Mouse (Mus musculus): ENCODE data around the gene Cnr2.

Cnr2 gene

GRCm38 (mm10) chr4:135904810-135905209 is 9.6 kb downstream of the Cnr2 start:
- DNase-seq (ENCODE audit: low read depth, low spot score) = no peak

- no peak for DNase-seq (ENCODE audit: low read depth, low spot score)
Measured at GRCm38 (mm10) chr4:135906633-135907032, 11.4 kb downstream of the Cnr2 start.

DNA sequence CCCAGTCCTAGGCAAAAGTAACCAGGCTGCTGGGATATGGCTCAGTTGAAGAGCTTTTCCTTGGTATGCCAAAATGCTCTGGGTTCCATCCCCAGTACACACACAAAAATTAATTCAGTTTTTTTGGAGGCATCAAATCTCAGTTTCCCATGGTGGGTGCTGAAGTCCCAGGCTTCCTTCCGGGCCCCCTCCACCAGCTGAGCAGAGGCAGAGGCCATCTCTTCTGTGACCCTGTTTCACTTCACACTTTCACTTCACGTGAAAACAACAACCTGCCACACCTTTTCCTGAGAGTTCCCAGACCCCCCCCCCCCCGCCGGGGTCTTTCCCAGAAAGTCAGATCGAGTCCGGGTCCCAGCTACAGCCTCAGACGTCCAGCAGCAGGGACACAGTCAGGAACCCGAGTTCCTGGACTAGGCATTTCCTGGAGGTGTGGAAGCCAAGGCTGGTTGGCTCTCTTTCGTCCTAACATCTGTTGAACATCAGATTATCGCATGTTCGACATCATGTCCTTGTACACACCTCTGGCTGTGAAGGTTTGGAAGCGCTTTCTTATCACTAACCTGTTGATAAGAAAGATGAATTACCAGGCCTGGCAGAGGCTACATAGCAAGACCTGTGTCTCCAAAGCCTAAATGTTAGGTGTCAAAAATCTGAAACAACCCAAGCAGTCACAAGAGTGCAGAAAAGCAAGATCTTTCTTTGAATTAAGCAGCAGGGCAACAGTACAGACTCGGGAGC is 14.3 kb downstream of the Cnr2 start:
- DNase-seq (ENCODE audit: low read depth, low spot score) = no peak

DNA sequence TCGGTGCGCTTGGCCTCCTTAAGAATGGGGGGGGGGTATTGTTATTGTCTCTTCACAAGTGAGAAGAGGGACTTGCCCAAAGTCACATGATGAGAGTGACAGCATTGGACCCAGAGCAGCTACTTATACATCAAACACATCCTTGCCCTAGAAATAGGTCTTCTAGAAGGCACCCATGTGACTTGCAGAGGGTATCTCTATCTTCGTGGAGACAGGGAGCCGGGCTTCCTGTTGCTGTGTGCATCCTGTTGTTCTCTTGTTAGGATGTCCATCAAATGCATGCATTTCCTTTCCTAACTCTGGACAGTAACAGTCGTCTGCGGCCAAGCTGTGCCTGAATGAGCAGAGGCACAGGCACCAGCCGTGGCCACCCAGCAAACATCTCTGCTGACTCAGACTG is 16.3 kb downstream of the Cnr2 start:
- DNase-seq (ENCODE audit: low read depth, low spot score) = no peak

DNA sequence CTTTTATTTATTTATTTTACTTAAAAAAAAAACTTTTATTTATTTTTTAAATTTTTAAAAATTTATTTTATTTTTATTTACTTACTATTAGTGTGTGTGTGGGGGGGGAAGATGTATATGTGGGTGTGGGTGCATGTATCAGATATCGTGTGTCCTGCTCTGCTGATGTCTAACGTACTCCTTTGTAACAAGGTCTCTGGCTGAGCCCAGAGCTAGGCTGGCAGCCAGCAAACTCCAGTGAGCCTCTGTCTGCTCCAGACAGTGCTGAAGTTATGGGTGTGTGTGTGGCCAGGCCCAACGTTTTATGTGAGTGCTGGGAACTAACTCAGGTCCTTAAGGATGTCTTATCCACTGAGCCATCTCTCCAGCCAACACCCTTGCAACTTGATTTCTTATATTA is 17.0 kb downstream of the Cnr2 start:
- no peak for DNase-seq (ENCODE audit: low read depth, low spot score)

- no peak for DNase-seq (ENCODE audit: low read depth, low spot score)
Measured at GRCm38 (mm10) chr4:135912835-135913234, 17.6 kb downstream of the Cnr2 start.

- no peak for DNase-seq (ENCODE audit: low read depth, low spot score)
Measured at GRCm38 (mm10) chr4:135913433-135913832, 18.2 kb downstream of the Cnr2 start.

DNA sequence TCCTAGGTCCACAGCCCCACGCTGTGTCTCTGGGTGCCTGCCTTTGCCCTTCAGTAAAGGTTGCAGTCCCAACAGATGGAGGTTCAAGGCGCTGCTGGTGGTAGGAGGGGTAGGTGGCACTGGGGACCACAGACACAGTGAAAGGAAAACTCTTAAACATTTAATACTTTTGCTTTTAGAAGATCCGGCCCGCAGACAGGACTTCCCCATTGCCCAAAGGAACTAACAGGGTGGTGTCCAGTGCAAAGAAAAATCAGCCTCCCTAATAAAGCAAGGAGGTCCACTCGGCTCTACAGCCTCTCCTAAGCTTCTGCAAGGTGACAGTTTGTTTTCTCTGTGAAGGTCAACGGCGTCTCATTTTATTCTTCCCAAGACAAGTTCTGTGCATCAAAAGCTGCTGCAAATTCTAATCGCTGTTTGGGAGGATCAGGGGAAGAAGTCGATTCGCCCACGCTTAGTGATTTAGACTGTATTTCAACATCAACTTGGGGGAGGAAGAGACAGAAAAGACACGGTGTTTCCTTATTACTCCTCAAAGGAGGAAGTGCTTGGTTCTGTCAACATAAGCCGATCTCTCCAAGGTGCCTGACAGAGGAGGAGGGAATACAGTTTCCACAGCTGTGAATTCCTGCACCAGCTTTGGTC is 23.6 kb downstream of the Cnr2 start:
- DNase-seq (ENCODE audit: low read depth, low spot score) = no peak

GRCm38 (mm10) chr4:135919280-135919639 is 24.1 kb downstream of the Cnr2 start:
- DNase-seq (ENCODE audit: low read depth, low spot score) = no peak

DNA sequence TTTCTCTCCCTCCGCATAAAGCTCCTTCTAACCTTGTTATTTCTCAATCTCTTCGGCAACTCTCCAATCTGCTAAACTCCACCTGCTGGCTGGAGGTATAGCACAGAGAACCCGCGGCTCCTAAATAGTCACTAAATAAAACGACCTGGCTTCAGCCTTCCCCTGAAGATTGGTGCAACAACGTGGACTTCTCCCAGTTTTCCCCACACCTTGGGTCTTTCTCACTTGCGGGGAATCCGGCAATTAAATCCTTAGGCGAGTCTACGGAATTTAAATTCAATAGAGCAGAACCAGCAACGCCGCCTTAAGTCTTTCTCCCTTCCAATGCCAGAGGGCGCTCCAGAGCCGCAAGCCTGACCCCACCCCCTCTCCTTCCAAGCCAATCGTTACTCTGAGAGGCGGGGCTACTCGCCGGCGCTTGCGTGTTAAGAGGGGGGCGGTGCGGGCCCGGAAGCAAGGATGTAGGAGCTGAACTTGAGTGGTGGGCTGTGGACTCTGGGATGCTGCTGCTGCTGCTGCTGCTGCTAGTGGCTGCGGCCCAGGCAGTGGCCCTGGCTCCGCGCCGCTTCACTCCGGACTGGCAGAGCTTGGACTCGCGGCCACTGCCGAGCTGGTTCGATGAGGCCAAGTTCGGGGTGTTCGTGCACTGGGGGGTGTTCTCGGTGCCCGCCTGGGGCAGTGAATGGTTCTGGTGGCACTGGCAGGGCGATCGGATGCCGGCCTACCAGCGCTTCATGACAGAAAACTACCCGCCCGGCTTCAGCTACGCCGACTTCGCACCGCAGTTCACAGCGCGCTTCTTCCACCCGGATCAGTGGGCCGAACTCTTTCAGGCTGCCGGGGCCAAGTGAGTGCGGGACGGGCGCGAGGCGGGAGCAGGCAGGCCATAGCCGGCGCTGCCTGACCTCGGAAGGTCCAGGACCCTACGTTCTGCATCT is 25.4 kb downstream of the Cnr2 start, which contains the start of gene Fuca1:
Fuca1 (plus strand) TSS at position 432 of the 938 bp plus-strand sequence.
- DNase-seq (ENCODE audit: low read depth, low spot score) = peak; percentile 91

- no peak for DNase-seq (ENCODE audit: low read depth, low spot score)
Measured at GRCm38 (mm10) chr4:135921257-135922120, 26.3 kb downstream of the Cnr2 start.

DNA sequence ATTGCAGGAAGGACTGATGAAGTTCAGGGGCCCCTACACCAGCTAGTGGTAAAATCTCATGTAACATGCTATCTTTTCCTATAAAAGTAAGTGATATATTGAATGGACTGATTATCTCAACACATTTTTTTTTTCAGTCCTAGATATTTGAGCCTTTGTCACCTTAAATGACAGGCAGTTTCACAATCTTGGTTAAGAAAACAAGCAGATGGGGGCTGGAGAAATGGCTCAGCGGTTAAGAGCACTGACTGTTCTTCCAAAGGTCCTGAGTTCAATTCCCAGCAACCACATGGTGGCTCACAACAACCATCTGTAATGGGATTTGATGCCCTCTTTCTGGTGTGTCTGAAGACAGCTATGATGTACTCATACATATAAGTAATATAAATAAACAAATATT is 27.0 kb downstream of the Cnr2 start:
- DNase-seq (ENCODE audit: low read depth, low spot score) = no peak

- no peak for DNase-seq (ENCODE audit: low read depth, low spot score)
Measured at GRCm38 (mm10) chr4:135924418-135924817, 29.2 kb downstream of the Cnr2 start.

GRCm38 (mm10) chr4:135925341-135925740 is 30.1 kb downstream of the Cnr2 start:
- DNase-seq (ENCODE audit: low read depth, low spot score) = no peak

DNA sequence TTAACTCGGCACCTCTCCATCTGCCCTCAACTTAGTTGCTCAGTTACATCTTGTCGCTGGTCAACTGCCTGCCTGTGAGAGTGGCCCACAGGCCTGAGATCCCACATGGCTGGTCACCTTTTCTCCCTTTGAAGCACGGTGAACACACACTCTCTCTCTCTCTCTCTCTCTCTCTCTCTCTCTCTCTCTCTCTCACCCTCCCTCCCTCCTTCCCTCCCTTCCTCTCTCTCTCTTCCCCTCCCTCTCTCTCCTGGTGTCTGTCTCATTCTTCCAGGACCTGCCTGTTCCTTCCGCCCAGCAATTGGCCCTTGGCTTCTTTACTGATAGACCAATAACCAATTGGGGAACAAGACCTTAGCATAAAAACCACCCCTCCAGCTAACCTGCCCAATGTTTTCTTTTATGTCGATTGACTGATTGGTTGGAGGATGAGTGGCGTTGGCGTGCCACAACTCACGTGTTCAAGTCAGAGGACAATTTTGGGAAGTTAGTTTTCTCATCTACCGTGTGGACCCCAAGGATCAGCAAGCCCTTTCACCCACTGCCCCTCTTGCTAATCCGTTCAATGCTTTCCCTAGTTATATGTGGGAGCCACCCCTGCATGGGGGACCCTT is 31.1 kb downstream of the Cnr2 start:
- DNase-seq (ENCODE audit: low read depth, low spot score) = no peak

DNA sequence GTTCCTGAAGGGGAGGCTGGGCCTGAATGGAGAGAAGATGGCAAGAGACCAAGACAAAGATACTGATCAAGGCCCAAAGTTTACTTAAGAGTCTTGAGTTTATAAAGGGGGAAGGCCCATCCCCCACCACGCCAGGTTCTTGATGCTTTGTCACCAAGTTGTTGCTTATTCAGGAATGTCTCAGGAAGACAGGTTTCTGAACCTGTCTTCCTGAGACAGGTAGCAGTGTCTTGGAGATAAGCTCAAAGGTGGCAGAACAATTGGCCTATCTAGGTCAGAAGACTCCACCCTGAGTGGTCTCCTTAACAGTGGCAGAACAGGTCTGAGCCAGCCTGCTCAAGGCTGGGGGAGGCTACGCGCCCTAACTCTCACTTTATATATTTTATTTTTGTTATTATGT is 31.7 kb downstream of the Cnr2 start:
- no peak for DNase-seq (ENCODE audit: low read depth, low spot score)

GRCm38 (mm10) chr4:135928376-135928775 is 33.2 kb downstream of the Cnr2 start:
- DNase-seq (ENCODE audit: low read depth, low spot score) = no peak

- DNase-seq (ENCODE audit: low read depth, low spot score) = no peak
Measured at GRCm38 (mm10) chr4:135929405-135929804, 34.2 kb downstream of the Cnr2 start.

- DNase-seq (ENCODE audit: low read depth, low spot score) = no peak
Measured at GRCm38 (mm10) chr4:135929828-135930227, 34.6 kb downstream of the Cnr2 start.

DNA sequence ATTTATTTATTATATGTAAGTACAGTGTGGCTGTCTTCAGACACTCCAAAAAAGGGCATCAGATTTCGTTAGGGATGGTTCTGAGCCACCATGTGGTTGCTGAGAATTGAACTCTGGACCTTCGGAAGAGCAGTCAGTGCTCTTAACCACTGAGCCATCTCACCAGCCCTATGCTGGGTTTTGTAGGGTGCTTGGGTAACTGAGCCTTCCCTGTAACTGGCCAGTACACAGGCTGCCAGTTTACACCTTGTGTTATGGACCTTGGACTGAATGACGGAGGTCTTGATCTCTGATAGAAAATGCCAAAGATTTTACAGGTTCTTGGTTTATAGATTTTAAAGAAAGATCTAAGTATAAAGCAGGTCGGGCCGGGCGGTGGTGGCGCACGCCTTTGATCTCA is 35.0 kb downstream of the Cnr2 start:
- DNase-seq (ENCODE audit: low read depth, low spot score) = no peak

DNA sequence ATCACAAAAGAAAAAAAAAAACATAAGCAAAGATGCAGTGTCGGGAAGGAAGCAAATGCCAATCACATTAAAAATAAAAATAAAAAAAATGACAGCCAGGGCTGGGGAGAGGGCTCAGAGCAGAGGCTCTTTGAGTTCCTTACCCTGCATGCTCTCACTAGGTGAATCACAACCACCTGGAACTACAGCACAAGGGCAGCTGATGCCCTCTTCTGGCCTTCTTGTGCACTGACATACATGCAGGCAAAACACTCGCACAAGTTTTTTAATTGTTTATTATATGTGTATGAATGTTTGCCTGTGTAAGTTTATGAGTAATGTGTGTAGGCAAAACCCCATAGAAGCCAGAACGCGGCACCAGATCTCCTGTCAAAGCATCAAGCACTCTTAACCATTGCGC is 36.6 kb downstream of the Cnr2 start:
- no peak for DNase-seq (ENCODE audit: low read depth, low spot score)

Data from embryo, embryonic 11.5 days (tissue).